Mouse (Mus musculus) liver, adult 10 weeks (tissue): Measurements from ENCODE around the gene Nr5a1. TPM values are rescaled to one million over a fixed set of nuclear protein-coding genes. Genes with fewer than 3 reads are reported as not detected.

Experiments used
- polyA plus RNA-seq: library from polyadenylated mRNA; stranded (reverse); fragments of 350-450 nt; fragmentation: Illumina TruSeq; extraction: RNeasy Lipid Tissue Mini Kit (QIAGEN cat#74804); gene quantifications from one replicate; pipeline ENCODE4 v1.2.3, GENCODE M21; 2014; ENCODE audit warnings: low read depth, low replicate concordance

Gene Nr5a1
- not detected for polyA plus RNA-seq

GRCm38 (mm10) chr2:38714324-38714723 is at the start of gene Nr5a1:
TSS of gene Nr5a1 (minus strand) at chr2:38714542.

GRCm38 (mm10) chr2:38643625-38644427 is 70.5 kb downstream of the Nr5a1 start, which contains the start of gene Psmb7:
TSS of gene Psmb7 (minus strand) at chr2:38644087.

Other genes with a start within 250 kb of the Nr5a1 start
- gene Nek6, start 202.9 kb downstream of the Nr5a1 start, polyA plus RNA-seq = 22.0 TPM
- gene Psmb7, start 70.5 kb downstream of the Nr5a1 start, polyA plus RNA-seq = 186 TPM
- 11.6 TPM for gene Nr6a1, start 213.1 kb upstream of the Nr5a1 start, polyA plus RNA-seq
- gene Olfml2a, start 217.4 kb upstream of the Nr5a1 start, polyA plus RNA-seq = 0.13 TPM